Mouse (Mus musculus): Measurements from ENCODE around the gene Cbx3. TPM values are rescaled to one million over a fixed set of nuclear protein-coding genes. Genes with fewer than 3 reads are reported as not detected.

Gene Cbx3
- polyA plus RNA-seq (2012; rRNA removed) = 5.1 and 9.7 TPM in 2 replicates

DNA sequence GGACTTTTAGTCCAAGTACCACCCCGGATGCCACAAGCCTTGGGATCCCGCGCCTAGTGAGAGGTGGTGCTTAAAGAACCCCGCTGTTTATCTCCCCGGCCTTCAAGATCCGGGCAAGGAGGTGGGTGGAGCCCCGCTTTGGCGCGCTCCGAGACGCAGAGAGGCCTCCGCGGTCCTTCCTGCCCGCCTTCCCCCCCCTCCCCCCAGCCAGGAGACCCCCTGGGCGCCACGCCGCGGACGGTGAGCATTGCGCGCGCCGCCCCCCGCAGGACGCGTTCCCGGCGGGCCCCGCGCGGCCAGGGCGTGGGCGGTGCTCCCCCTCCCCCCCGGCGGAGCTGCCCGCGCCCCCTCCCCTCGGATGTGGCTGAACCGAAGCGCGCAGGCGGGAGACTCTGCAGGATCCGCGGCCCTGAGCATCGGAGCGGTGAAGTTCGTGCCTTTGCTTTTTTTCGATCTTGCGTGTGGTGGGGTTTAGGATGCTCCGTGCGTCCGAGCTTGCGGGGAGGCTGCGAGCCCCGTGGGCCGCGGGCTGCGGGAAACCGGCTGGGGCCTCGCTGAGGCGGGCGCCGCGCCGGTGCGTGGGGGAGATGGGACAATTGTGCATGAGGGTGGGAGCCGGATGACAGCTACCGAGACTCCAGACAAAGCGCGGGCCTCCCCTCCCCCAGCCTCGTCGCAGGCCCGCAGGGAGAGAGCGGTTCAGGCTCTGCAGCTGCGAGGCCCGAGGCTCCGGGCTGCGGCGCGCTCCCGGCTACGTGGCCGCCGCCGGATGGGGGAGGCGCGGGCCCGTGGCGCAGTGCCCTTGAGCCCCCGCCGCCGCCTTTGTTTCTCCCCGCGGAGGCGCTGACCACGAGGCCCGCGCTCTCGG, at the start of gene Cbx3:
Cbx3 (plus strand) TSS at position 50 of the 868 bp plus-strand sequence.
- Histone ChIP-seq H3K4me3 (replicated peaks; ENCODE audit: extremely low read depth, low read depth, low read length) (peak within 1 kb of the TSS; percentile 98), H3K4me1 (ENCODE audit: control insufficient read depth, insufficient read depth, low read length) (peaks cover 11% of the 10 kb centered on the region)
- WGBS = under 1% methylated on average over 79 of the region's 99 CpGs
- TF ChIP-seq CTCF (IDR thresholded peaks at IDR 0.05; ENCODE audit: insufficient read depth, low read length) = no peak
- peak; percentile 9; the same call in 1 of the 2 replicates for TF ChIP-seq POLR2A (IDR thresholded peaks at IDR 0.05; ENCODE audit: borderline replicate concordance, extremely low read depth, low read depth, low read length)
- DNase-seq = peak; percentile 79

DNA sequence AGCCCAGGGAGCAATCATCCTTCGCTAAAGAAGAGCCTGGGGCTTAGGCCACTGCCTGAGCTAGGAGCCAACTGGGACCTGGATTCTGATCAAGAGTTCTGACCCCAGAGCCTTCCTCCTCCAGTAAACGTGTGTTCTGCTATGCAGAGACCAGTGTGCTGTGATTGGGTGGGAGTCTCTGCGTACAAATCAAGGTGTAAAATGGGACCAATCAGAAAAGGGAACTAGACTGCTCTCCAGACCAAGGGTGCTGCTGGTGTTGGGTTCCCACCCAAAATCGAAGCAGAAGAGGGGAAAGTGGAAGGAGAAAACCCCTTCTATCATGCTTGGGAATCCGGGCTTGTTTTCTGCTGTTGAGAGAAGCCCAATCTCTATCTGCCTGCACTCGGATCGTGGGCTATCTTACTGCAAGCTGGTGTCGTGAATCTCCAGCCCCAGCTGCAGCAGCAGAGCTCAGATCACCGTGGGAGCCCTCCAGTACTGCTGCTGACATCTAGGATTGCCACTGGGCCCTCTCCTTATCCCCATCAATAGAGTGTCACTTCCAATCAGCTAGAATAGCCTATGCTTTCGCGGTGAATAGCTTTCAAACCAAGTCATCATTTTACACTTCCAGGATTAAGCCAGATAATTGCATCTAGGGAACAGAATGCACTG, 46.6 kb upstream of the Cbx3 start:
- H3K4me1 ChIP-seq (ENCODE audit: control insufficient read depth, insufficient read depth, low read length) = no peaks in the 10 kb centered on the region
- no peak overlapping the region for H3K4me3 ChIP-seq (replicated peaks; ENCODE audit: extremely low read depth, low read depth, low read length)
- TF ChIP-seq POLR2A (IDR thresholded peaks at IDR 0.05; ENCODE audit: borderline replicate concordance, extremely low read depth, low read depth, low read length) (no peak), CTCF (IDR thresholded peaks at IDR 0.05; ENCODE audit: insufficient read depth, low read length) (no peak)
- DNase-seq = no peak
- 56% methylated on average over 11 of the region's 11 CpGs for WGBS

DNA sequence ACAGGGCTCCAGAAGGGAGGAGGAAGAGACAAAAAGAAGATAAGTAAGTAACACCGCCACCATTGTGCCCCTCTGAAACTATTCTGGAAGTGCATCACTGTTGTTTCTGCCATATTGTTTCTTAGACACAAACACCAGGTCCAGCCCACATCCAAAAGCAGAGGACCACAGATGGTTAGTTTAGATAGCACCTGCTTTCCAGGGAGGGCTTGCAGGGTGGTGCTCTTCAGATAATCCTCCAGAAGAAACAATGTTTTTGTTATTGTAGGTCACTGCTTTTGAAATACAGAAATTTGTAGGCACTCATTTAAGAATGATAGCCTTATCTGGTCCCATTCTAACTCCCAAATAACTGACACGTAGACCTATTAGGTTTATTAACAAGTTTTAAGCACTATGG, 45.6 kb upstream of the Cbx3 start:
- no peak overlapping the region for H3K4me3 ChIP-seq (replicated peaks; ENCODE audit: extremely low read depth, low read depth, low read length)
- TF ChIP-seq CTCF (IDR thresholded peaks at IDR 0.05; ENCODE audit: insufficient read depth, low read length) (no peak), POLR2A (IDR thresholded peaks at IDR 0.05; ENCODE audit: borderline replicate concordance, extremely low read depth, low read depth, low read length) (no peak)
- H3K4me1 ChIP-seq (ENCODE audit: control insufficient read depth, insufficient read depth, low read length) = no peaks in the 10 kb centered on the region
- 91% methylated on average over 2 of the region's 2 CpGs for WGBS
- DNase-seq = no peak

DNA sequence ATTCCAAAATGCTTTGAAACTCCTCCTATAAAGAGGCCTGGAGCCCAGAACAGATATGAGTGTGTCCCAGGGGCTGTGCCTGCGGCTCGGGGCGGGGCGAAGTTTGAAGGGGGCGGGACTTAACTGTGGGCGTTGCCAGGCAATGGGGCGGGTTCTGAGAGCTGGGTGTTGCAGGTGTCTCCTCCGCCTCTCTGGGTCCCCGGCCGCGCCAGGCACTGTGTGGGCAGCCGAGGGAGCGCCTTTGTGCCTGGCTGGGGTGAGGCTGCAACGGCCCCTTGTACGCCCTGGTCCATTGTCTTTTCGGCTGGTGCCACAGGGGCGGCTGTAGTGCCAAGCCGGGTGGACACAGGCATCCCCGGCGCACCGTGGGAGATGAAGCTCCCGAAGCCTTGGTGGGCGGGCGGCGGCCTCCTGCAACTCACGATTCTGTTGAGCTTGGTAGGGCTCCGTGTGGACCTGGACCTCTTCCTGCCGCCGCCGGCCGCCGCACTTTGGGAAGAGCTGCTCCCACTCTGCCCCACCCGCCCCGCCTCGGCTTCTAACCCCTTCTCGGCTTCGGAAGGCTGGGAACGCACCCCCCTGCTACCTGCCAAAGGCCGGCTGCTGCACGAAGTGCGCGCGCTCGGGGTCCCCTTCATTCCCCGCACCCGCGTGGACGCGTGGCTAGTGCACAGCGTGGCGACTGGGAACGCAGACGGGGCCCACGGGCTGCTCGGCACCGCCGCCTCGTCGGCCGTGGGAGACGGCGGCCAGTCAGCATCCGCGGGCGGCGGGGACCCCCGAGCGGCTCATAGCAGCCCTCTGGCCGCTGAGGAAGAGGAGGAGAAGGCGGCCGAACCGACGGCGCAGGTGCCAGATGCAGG, 37.4 kb upstream of the Cbx3 start, which contains the start of gene Nfe2l3:
Nfe2l3 (plus strand) TSS at position 136 of the 863 bp plus-strand sequence.
- no peak for TF ChIP-seq CTCF (IDR thresholded peaks at IDR 0.05; ENCODE audit: insufficient read depth, low read length)
- TF ChIP-seq POLR2A (IDR thresholded peaks at IDR 0.05; ENCODE audit: borderline replicate concordance, extremely low read depth, low read depth, low read length) = peak; percentile 28; the same call in 1 of the 2 replicates
- 2% methylated on average over 74 of the region's 74 CpGs for WGBS
- DNase-seq = peak; percentile 46
- Histone ChIP-seq H3K4me1 (ENCODE audit: control insufficient read depth, insufficient read depth, low read length) (peaks cover 10% of the 10 kb centered on the region), H3K4me3 (replicated peaks; ENCODE audit: extremely low read depth, low read depth, low read length) (peak within 1 kb of the TSS; percentile 42)

DNA sequence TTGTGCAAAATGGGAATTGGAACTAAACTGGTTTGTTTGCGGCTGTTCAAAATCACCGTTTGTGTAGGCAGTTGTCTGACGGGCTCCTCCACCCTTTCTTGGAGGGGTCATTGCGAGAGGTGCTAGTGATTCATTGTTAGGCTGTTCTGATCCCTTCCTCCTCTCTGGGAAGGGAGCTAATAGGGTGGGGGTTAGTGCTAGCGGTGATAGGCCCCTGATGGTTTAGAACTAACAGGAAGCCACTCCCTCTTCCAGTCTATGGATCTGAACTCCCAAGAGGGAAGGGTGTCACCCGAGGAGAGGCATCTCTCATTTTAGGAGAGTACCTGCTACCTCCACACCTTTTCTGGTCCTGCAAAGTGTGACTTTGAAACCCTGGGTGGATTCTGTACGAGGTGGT, 35.9 kb upstream of the Cbx3 start:
- peaks cover 10% of the 10 kb centered on the region for H3K4me1 ChIP-seq (ENCODE audit: control insufficient read depth, insufficient read depth, low read length)
- H3K4me3 ChIP-seq (replicated peaks; ENCODE audit: extremely low read depth, low read depth, low read length) = no peak overlapping the region
- 33% methylated on average over 7 of the region's 7 CpGs for WGBS
- DNase-seq = no peak
- TF ChIP-seq POLR2A (IDR thresholded peaks at IDR 0.05; ENCODE audit: borderline replicate concordance, extremely low read depth, low read depth, low read length) (no peak), CTCF (IDR thresholded peaks at IDR 0.05; ENCODE audit: insufficient read depth, low read length) (no peak)

DNA sequence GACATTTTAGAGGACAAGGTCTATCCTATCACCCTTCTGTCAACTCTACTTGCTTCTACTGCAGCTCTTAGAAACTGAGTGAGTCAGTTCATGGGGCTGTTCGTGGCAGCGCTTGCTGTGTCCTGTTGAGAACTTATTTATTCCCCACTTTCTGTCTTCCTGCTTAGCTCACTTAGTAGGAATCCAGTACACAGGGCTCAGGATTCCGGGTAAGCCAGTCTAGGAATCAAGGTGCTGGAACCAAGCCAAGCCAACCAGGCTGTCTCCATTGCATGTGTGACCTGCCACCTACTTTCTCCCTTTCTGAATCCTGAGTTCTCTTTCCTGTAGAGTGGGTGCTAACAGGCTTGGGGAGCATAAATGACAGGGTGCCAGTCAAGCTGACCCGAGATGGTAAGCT, 32.5 kb upstream of the Cbx3 start:
- H3K4me3 ChIP-seq (replicated peaks; ENCODE audit: extremely low read depth, low read depth, low read length) = no peak overlapping the region
- TF ChIP-seq POLR2A (IDR thresholded peaks at IDR 0.05; ENCODE audit: borderline replicate concordance, extremely low read depth, low read depth, low read length) (no peak), CTCF (IDR thresholded peaks at IDR 0.05; ENCODE audit: insufficient read depth, low read length) (no peak)
- WGBS = 50% methylated on average over 4 of the region's 4 CpGs
- H3K4me1 ChIP-seq (ENCODE audit: control insufficient read depth, insufficient read depth, low read length) = peaks cover 7% of the 10 kb centered on the region; the same call in 1 of the 2 replicates
- DNase-seq = no peak

DNA sequence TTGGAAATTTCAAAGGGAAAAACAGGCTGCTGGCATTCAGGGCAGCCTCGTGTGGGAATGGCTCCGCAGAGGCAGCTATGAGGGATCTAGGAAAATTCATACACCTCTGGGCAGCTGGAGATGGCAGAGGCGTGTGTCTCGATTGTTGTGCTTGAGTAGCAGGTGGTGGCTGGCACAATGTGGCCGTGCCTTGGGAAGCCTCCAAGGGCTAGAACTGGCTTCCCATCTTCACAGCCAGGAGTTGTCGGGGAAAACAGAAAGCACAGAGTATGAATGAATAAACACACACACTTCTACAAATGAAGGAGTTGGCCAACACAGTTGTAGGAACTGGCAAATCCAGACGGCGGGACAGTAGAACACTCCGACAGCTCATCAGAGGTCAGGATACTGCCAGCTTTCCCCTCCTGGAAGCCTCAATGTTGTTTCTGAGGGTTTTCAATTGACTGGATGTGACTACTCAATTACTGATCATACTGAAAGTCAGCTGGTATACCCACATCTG, 31.3 kb upstream of the Cbx3 start:
- 64% methylated on average over 9 of the region's 9 CpGs for WGBS
- TF ChIP-seq POLR2A (IDR thresholded peaks at IDR 0.05; ENCODE audit: borderline replicate concordance, extremely low read depth, low read depth, low read length) (no peak), CTCF (IDR thresholded peaks at IDR 0.05; ENCODE audit: insufficient read depth, low read length) (no peak)
- no peak for DNase-seq
- Histone ChIP-seq H3K4me3 (replicated peaks; ENCODE audit: extremely low read depth, low read depth, low read length) (no peak overlapping the region), H3K4me1 (ENCODE audit: control insufficient read depth, insufficient read depth, low read length) (0 out of 2 replicates have a peak, but pooled peaks cover 2% of the 10 kb centered on the region)

DNA sequence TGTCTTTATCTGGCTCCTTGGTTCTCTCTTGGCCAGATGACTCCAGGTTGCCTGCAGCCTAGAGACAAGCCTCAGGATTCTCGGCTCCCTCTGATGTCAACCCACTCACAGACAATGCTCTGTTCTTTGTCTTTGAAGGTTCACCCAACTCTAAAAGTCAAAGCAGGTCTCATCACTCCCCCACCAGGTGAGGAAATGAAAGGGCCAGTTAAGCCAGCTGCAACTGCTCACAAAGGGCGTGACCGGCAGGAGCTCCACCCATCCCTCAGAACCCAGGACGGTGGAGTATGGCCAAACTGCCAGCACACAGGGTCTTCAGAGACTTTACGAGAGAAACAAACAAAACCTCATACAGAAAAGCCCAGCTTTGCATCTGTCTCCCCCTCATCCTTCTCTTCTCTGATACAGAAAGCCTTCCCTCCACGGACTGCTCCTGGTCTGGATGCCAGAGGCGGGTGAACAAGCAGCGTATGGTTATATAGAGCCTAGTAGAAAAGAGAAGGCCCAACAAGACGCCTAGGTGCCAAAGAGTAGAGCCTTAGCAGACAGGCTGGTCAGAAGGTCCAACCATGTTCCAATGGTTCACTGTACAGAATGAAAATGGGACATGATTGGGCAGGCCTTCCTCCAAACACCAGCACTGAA, 27.8 kb upstream of the Cbx3 start:
- 0 out of 2 replicates have a peak, but pooled peaks cover 2% of the 10 kb centered on the region for H3K4me1 ChIP-seq (ENCODE audit: control insufficient read depth, insufficient read depth, low read length)
- WGBS = 65% methylated on average over 9 of the region's 9 CpGs
- no peak for DNase-seq
- TF ChIP-seq CTCF (IDR thresholded peaks at IDR 0.05; ENCODE audit: insufficient read depth, low read length) (no peak), POLR2A (IDR thresholded peaks at IDR 0.05; ENCODE audit: borderline replicate concordance, extremely low read depth, low read depth, low read length) (no peak)
- H3K4me3 ChIP-seq (replicated peaks; ENCODE audit: extremely low read depth, low read depth, low read length) = no peak overlapping the region
